Mouse (Mus musculus) lung, postnatal 10 days (tissue): Measurements from ENCODE around the gene Itgb8.
A peak's percentile ranks its signal among the peaks of the same experiment; 100 is the strongest.

ENCODE experiments used
- DNase-seq: peaks from one replicate; pipeline ENCODE4 v3.0.0; 2021

Itgb8 gene

GRCm38 (mm10) chr12:119238696-119239415, at the start of gene Itgb8:
Itgb8 (minus strand) TSS chr12:119238802.
- peak; percentile 84 for DNase-seq

DNA sequence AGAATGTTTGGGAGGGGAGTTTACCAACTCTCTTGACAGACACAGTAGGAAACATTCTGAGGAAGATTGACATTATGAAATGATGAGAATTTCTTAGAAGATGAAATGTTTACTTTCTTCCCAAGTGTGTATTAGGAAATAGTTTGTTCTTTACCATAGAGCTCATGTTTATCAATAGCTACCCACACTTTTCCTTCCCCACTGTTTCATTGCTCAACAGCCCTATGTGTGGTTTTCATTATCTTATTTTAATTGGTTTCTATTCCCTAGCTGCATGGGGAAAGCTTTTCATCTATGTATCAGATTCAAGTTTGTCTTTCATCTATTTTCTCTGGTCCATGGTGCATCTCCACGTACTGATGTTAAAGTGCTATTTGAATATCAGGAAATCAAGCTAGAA, 37.7 kb upstream of the Itgb8 start:
- DNase-seq, result no peak

- DNase-seq, result no peak
These were observed 35.0 kb upstream of the Itgb8 start for GRCm38 (mm10) chr12:119273605-119274004.

- no peak for DNase-seq
These were observed 33.4 kb upstream of the Itgb8 start for GRCm38 (mm10) chr12:119271964-119272363.

GRCm38 (mm10) chr12:119270036-119270435, 31.4 kb upstream of the Itgb8 start:
- no peak for DNase-seq

GRCm38 (mm10) chr12:119268723-119269122, 30.1 kb upstream of the Itgb8 start:
- DNase-seq, result no peak

DNA sequence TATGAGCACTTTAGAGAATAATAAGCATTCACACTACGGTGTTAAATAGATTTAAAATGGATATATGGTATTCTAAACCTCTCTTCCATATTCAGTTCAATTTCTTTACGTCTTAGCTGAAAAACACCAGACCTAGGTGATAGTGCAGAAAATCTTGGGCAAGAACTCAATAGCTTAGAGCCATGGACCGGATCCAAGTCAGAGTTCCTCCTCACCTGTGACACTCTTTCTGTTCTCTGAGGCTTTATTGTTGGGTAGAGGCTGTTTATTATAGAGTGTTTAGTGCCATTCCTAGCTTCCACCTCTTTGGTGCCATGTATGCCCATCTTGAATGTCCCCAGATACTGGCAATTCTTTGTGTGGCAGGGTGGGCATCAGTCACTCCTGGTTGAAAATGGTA, 25.9 kb upstream of the Itgb8 start:
- no peak for DNase-seq

DNA sequence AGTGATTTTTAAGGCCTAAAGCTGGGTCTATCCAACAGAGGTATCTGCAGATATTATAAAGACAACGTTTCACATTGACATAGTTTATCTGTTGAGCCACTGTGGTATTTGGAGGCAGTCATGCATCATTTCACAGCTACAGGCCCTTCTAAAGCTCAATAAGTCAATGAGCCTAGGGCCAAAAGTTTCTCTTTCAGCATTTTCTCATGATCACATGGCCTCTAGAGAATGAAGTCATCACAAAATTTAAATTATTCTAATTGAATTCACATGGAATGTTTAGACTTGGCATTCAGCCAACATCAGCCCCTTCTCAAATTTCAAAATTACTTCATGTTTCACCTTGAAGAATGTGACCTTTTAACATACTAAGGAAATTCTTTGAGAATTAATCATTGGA, 10.0 kb upstream of the Itgb8 start:
- DNase-seq, result no peak

DNA sequence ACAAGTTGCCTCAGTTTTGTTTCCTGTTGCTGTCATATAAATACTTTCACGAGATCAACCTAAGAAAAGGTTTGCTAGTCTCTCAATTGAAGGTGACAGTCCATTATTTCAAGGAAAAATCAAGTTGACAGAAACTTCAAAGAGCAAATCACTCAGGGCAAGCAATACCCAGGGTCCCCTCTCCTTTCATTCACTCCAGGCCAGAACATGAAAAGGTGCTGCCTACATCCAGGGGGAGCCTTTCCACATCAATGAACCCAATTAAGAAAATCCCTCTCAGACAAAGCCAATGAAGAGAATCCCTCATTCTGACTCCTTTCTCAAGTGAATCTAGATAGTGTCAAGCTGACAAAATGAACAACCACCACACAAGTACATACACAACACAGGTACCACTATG, 2.5 kb upstream of the Itgb8 start:
- no peak for DNase-seq

DNA sequence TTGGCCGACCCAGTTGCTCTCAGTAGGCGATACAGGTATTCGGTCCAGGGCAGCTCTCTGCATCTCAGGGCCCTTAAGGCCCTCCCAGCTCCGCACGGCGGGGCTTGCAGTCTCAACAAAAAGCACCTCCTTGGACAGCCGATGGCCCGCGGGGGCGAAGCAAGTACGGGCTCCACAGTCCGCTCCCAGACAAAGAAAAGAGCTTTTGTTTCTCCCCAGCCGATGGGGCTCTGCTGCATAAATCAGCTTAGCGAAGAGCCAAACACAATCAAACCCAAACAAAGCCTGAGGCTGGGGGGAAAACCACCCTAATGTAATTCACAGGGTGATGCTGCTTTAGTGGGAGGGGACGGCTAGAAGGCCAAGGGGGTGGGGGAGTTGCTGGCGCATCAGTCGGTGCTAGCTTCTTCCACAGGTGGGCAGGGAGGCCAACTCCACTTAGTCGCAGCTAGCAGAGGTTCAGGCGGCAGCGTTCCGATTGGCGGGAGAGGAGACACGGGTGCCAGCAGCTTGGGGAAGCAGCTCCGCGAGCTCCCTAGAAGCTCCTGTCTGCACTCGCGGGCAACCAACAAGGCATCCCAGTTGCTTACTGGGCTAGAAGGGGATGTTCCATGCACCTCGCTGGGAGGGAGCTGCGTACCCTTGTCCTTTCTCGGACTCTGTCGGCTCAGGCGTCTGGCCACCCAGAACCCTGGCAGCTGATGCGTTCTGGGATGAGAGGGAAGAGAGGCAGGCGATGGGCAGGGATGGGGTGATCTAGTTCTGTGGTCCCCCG, 494 bp downstream of the Itgb8 start:
- no peak for DNase-seq

- peak; percentile 4 for DNase-seq
These were observed 1.2 kb downstream of the Itgb8 start for GRCm38 (mm10) chr12:119237241-119237920.

- no peak for DNase-seq
These were observed 6.8 kb downstream of the Itgb8 start for GRCm38 (mm10) chr12:119231831-119232230.

- DNase-seq, result no peak
These were observed 8.2 kb downstream of the Itgb8 start for GRCm38 (mm10) chr12:119230444-119230843.

DNA sequence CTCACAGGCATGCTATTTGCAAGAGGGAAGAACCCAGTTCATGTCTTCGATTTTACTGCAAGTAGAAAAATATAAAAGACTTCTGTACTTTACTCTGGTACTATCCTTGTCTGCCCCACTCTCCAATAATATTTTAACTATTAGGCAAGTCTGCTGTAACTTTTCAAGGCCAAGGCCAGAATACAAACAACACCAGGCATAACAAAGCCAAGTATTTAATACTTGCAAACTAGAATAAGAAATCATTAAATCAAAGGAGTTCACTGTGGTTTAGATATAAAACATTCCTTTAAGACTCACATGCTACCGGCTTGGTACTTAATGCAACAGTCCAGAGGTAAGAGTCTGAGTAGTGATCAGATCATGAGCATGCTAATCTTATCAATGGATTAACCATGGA, 9.0 kb downstream of the Itgb8 start:
- DNase-seq, result no peak

GRCm38 (mm10) chr12:119227898-119228297, 10.7 kb downstream of the Itgb8 start:
- no peak for DNase-seq

DNA sequence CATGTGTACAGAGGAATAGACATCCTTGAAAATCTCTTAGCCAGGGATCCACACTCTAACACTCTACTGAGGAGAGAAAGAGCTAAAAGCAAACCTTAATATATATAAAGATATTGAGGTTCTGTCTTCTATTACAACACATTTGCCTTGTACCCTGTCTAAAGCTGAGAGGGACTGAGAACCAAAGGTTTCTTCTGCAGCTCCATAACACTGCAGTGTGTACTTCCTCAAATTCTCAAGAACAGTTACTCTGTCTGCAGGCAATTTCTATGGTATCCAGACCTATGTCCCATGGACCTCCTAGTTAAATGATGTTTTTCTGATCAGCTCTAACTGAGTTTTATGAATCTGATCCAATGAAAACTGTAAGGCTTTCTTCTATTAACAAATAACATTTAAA, 13.9 kb downstream of the Itgb8 start:
- no peak for DNase-seq

DNA sequence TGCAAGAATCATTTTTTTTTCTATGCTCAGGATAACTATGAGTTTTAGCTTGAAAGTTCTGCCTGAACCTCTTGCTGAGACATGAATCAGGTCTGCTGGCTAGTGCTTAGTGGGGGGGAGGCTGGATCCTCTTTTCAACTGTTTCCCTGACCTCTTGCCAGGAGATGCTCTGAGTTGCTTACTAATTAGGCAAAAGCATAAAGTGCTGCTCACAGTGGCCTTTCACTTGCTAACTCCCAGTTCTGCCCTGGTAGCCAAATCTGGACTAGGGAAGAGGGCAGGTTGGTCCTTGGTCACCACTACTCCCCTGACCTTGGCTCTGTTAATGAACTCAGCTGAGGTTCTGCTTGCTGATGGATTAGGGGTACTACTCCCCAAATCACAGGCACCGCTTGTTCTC, 19.2 kb downstream of the Itgb8 start:
- DNase-seq, result no peak

DNA sequence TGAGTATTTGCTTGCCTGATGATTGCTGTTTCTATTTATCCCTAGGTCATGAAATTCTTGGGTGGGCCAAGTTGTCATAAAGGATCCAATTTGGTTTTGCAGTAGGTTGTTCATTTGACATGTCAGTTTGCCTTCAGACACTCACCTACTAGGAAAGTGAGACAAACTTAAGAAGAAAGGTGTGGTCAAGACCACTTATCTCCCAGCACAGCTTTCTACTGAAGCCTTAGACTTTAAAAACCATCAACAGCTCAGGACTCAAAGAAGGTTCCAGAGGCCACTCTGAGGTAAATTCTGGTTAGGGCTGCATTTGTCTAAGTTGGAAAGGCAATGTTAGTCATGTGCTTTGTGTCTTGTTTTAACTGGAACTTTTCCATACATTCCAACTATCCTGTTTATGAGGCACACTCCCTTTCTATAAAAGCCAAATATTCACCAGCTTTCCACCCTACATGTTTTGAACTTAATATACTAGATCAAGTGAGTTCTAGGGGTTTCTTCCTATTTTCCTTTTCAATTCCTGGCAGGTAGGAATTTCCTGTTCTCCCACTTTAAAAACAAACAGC, 20.8 kb downstream of the Itgb8 start:
- no peak for DNase-seq

DNA sequence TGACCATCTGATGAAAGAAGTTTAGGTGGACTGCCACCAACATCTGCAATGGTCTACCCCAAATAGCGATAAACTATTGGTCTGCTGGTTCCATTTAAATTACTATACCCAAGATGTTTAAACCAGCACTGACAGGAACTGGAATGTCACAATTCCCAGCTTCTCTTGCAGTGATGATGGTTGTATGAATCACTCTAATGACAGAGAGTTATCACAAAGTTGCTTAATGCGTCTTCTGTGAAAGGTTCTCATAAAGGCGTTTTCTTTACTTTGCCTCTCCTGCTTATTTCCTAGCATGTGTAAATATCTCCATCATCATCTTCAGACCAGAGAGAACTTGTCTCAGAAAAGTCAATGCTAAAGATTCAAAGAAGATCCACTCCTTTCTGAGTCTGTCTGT, 23.4 kb downstream of the Itgb8 start:
- DNase-seq, result no peak

- no peak for DNase-seq
These were observed 27.1 kb downstream of the Itgb8 start for GRCm38 (mm10) chr12:119211533-119211932.

- no peak for DNase-seq
These were observed 28.0 kb downstream of the Itgb8 start for GRCm38 (mm10) chr12:119210590-119210989.

- DNase-seq, result no peak
These were observed 28.6 kb downstream of the Itgb8 start for GRCm38 (mm10) chr12:119210073-119210425.

DNA sequence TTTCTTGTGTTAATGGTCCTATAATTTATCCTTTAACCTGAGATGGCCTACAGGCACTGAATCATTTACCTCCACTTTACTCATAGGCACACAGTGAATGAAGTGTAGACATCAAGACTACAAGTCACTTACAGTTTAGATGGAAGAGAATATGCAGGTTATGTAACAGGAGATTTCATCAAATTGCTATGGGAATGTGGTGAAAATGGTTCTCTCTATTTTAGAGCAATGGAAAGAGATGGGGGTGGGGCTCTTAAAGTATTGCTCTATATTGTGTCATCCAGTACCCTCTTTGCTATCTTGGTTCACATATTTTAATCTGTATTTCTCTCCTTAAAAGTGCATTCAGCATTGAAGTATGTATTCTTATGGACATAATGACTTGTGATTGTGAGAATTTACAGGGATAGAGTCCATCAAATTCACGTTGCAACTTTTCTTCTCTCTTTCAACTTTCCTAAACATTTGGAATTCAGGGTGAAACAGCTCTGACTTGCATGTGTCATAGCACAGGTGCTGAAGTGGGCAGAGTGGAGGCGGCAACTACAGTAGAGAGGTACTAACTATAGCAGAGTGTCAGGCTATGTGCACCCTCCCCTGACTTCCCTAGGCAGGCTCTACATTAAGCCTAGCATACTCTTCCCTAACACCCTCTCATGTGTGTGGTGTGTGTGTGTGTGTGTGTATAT, 29.1 kb downstream of the Itgb8 start:
- DNase-seq, result no peak
